Mouse (Mus musculus) cerebellum, postnatal 10 days (tissue): ENCODE results near the gene Madcam1.
A peak's percentile ranks its signal among the peaks of the same experiment; 100 is the strongest.

Experiments used
- DNase-seq, 2 experiments: peaks; one replicate each; pipeline ENCODE4 v3.0.0; 2021; ENCODE audit warnings: mixed read lengths in 2 of 2

The Madcam1 gene

DNA sequence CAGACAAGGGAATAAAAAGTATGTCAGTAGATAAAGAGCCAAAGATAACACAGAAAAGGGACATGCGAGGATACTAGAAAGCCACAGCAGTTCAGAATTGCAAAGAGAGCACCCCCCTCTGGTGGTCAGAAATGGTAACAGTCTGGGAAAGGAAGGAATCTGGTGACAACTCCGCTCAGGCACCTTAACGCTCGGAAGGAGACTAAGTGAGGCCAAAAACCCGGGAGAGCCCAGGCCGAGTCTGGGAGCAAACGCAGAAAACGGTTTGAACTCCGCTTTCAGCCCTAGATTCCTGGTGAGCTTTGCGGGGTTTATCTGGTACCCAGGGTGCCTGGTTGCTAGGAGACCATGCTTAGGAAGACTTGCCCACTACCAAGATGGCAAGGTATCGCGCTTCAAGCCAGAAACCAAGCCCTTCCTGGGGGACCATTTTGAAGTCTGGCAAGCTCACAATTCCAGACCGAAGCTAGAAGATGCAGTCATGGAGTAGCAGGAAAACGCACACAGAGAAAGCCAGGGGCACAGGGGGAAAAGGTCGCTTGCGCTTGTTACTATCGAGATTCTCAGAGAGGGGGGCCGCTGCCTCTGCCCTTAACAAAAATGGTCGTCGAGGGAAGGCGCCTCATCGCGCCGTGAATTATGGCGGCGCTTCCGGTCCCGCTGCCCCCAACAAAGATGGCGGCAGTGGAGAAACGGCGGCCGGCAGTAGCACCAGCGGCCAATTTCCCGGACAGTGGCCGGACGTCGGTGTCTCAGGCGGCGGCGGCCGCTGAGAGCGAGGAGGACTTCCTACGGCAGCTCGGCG, 4.6 kb downstream of the Madcam1 start, which contains the start of gene Tpgs1:
TSS of gene Tpgs1 (plus strand) at position 599 of the 805 bp plus-strand sequence.
- peak; percentile 95 to 98 for DNase-seq

DNA sequence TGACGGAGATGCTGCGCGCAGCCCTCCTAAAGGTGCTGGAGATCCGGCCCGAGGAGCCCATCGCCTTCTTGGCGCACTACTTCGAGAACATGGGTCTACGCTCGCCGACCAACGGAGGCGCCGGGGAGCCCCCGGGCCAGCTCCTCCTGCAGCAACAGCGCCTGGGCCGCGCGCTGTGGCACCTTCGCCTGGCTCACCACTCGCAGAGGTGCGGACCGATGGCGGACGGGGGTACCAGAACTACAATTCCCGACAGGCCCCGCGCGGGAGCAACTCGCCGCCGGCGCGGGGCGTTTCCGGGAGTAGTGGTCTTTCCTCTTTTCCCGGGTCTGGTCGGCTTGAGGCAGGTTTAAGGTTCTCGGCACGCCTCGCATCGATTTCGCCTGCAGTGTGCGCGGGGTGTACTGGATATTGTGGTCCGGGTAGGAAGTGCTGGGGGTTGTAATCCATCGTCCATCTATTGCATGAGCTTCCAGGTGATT, 5.3 kb downstream of the Madcam1 start:
- peak; percentile 93 for DNase-seq

DNA sequence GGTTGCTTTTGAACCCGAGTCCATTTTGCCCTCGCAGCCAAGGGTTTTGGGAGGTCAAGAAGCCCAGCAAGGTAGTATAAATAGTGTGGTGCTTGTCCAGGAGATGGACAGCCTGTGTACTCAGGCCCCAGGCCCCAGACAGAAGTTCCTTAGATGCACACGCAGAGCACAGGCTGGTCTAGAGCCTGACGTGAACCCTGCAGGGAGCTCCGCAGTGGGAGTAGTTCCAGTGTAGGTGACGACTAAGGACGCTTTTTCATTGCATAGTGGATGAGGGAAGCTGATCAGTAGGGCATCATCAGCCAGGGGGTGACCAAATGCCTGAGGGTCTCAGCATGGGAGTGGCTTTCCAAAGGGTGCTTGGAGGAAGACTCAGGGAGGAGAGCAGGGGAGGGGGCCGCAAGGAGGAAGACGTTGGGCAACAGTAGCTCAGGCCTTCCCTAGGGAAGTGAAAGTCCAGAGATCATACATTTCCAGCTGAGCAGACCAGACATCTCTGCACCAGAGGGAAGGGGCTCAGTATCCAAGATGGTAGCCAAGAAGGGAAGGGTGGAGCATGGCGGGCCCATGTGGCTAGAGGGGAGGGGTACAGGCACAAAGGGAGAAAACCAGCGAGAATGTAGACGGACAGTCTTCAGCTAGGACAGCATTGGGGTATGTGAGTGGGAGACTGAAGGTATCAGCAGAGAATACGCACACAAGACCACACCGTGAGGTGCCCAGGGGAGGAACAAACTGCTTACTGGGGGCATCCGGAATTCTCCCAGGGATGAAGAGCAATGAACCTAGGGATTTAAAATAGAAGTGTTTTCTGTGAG, 5.9 kb downstream of the Madcam1 start:
- DNase-seq, result peak in 1 of 2 experiments; percentile 48

DNA sequence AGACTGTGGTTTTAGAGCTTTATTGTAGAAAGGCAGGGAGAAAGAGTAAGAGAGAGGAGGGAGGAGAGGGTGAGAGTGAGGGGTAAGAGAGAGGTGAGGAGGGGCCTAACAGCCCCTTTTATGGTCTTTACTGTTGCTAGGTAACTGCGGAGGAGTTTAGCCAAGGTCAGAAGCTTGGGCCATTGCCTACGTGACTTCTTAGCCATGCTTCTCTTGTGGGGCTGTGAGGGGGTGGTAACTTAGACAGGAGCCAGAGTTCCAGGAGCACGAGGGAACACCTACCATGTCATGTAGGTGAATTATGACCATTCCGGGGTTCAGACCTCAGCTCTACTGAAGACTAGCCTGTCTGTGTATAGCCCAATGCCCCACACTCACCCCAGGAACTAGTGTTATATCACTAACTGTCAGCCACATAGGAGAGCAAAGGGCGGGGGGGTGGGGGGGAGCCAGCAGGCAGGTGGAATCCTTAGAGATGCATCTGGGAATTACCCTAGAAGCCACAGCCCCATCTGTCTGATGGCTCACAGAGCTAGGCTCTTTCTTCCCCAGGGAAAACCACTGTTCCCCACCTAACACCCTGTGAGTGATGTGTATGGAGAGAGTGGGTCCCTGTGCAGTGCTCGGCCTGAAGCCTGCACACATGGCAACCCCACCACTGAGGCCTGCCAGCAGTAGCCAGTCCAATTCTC, 7.2 kb downstream of the Madcam1 start:
- no peak for DNase-seq

DNA sequence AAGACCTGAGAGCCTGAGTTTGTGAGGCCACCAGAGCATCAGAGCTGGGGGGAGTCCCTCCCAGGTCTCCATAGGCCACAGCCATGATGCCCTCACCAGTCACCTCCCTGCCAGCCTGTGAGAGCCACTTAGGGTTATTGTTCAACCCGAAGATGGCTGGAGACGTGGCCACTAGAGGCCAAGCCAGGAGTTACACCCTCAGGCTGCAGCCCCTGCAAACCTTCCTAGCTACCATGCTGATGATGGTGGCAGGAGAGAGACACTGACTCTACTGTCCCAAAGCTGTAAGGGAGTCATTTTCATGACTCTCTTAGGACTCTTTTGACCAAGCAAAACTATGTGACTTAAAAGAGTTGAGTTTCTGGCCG, 7.7 kb downstream of the Madcam1 start:
- no peak for DNase-seq

DNA sequence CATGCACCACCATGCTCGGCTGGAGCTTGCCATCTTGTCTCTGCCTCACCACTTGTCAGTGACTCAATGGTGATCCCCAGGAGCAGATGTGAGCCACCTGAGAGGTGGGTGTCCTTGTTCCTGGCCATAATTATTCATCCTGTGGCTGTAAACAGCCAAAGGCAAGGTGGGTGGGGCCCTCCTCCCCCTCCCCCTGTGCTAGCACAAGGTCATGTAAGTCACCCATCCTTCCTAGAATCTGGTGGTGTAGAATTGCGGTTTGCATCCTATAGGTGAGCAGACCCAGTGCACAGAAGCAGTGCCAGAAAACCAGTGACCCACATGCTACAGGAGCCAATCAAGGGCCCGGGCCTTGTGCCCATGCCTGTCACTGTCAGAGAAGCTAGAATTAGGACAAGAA, 8.7 kb downstream of the Madcam1 start:
- DNase-seq, result no peak

DNA sequence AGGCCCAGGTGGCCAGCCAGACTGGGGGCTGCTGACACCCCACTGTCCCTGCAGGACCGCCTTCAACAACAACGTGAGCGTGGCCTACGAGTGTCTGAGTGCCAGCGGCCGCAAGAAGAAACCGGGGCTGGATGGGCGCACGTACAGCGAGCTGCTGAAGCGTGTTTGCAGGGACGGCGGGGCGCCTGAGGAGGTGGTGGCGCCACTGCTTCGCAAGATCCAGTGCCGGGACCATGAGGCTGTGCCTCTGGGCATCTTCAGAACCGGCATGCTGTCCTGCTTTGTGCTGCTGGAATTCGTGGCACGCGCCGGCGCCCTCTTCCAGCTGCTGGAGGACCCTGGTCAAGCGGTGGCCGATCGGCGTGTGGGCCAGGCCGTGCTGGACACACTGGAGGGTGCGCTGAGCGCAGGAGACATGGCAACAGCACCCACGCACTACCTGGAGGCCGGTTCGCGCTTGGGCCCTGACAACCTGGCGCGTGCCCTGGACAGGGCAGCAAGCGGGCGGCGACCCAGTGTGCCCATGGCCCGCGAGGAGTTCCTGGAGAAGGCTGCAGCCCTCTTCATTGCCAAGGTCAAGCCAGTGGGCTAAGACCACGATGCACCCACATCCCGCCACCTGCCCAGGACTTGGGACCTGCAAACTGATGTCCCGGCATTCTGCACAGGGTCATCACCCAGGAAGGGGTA, 11.1 kb downstream of the Madcam1 start:
- no peak for DNase-seq

DNA sequence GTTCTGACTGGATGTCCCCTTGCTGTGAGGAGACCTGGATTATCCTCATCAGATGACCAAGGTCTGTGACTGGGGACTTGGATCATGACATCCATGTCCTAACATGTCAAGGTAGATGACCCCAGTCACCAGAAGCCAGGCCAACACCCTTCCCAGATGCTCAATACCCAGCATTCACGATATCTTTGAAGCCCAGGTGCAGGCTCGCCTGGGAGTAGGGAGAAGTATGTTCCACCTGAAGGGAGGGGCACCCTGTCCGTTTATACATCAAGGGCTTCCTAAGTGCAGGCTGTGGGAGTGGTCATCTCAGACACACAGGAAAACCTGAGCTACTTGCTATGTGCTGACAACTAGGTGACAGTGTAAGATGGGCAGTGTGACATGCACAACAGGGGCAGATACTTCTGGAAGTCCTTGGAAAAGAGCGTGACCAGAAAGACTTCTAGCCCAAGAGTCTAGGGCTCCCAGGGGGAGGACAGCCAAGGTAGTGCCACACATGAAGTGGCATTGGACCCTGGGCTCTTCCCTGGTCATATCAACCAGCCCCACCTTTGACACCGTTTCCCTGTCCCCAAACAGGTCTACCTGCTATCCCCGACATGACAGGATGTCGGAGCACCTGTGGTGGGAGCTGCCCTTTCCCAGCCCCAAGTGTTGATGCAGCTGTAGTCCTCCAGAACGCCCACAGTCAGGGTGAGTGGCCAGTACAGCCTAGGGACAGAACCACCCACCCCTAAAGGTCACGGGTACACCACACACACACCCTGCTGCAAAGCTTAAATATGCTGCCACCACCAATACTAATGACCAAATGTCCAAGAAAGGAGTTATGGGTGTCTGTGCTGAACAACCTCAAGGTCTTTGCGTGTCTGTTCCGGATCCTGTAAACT, 16.5 kb downstream of the Madcam1 start:
- peak in 1 of 2 experiments; percentile 42 for DNase-seq

DNA sequence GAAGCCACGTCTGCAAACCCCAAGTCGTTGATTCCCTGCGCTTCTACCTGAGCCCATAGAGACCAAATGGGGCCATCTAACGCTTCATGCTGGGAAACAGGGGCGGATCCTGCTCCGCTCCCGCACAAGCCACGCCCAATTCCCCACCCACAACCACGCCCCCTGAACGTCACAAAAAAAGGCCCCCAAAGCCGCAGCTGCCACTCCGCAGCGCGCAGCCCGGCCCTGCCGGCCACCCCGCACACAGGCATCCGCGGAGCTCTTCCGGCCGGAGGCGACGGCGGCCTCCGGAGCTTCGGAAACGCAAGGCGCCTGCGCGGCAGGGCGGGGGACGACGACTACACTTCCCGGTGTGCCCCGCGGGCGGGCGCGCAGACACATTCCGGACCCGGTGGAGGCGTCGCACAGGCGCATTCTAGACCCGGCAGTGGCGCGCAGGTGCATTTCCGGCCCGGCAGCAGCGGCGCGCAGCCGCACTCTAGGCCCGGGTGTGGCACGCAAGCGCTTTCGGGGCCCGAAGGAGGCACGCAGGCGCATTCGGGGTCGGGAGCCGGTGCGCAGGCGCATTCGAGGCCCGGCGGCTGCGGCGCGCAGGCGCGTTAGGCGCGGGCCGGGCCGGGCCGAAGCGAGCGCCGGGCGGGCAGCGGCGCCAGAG, 17.4 kb downstream of the Madcam1 start, which contains the start of gene Cdc34:
TSS of gene Cdc34 (plus strand) at position 605 of the 655 bp plus-strand sequence.
- DNase-seq, result peak; percentile 99 to 100

DNA sequence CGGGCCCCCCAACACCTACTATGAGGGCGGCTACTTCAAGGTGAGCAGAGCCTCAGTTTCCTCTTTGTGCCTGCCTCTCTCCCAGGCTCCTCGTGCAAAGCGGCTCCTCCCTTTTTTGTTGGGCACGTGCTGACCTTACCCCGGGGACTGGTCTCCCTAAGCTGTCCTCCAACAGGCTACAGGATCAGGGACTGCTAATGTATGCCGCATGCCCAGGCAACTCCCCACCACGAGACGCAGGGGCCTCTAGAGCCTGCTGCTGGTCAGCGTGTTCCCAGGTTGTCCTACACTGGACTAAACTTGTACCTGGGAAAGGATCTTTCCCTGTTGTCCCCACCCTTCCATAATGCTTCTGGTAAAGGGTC, 18.2 kb downstream of the Madcam1 start:
- peak in 1 of 2 experiments; percentile 44 for DNase-seq

DNA sequence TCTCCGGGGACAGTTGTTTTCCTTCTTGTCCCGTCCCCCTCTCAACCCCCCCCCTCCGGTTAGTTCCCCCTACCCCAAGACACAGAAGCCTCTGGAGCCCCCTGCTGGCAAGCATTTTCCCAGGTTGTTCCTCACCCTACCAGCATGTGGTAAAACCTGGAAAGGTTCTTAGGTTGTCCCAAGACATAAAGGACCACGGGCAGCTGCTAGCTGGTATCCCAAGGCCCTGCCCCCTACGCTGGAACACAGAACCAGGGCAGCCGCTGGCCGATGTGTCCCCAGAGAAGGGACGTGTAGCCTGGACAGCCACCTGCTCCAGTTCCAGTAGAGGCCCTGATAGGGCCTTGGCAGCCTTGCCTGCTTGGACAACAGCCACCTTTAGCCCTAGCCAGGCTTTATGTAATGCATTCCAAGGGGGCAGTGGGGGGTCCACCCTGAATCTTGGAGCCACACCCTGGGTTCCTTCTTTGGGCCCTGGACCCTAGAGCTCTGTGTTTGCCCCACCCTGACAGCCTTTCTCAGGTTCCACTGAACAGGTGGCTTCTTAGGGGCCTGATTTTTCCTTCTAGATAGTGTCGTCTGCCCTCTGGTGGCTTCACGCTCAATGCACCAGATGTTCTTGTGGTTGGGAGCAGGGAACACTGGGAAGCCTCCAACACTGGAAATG, 18.7 kb downstream of the Madcam1 start:
- DNase-seq, result peak; percentile 70 to 74

DNA sequence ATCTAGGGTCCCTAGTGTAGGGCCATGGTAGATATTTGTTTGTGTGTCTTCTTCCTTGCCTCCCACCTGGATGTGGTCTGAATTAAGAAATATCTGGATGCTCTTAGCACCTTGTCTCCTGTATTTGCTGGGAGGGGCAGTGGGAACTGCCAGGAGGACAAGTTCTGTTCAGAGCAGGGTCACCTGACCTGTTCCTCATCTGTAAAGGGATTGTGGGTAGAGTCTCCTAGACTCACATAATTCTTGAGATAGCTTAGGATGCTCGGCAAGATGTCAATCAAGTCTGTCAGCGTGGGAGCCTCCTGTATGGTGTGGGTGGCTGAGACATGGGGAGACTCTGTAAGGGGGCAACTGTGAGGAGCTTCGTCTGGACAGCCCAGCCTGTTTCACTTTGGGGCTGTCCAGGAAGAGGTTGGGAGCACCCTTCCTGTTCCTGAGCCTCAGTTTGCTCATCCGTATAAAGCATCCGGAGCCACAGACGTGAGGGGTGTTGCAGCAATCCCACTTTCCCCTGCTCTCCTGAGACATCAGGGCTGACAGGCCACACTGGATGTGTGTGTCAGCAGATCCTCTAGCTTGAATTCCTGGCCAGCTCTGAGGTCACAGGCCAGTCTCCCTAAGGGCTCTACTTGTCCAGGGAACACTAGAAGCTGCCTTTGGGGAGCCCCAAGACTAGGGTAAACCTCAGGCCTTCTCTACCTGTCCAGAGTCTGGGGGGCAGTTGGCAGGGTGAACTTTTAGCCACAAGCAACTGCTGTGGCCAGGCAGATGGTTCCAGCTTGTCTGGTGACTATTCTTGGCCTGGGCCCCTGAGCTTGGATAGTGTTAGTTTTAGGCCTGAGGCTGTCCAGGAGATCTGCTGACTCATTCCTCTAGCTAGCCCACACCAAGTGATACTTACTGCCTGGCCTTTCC, 19.6 kb downstream of the Madcam1 start:
- peak in 1 of 2 experiments; percentile 32 for DNase-seq

DNA sequence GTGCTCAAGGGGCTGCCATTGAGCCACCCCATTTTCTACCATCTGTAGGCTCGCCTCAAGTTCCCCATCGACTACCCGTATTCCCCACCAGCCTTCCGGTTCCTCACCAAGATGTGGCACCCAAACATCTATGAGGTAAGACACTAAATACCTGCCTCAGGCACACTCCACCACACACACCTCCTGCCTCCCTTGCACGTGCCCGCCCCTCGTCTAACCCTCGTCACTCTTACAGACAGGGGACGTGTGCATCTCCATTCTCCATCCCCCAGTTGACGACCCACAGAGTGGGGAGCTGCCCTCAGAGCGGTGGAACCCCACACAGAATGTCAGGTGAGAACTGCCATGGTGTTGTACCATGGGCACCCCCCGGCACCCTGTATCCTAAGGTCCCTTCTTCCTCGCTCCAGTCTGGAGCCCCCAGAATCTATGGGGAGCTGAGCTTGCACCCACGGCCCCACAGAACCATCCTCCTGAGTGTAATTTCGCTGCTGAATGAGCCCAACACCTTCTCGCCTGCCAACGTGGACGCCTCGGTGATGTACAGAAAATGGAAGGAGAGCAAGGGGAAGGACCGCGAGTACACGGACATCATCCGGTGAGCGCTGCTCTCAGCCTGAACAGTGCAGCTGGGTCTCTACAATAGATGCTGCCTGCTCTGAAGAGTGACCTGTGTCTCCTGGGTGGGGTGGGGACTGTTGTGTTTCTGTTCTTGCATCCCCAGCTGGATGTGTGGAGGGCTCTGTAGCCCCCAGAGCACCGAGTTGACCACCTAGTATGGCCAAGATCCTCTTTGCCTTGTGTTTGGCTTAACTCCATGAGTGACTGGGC, 20.6 kb downstream of the Madcam1 start:
- DNase-seq, result peak in 1 of 2 experiments; percentile 11

DNA sequence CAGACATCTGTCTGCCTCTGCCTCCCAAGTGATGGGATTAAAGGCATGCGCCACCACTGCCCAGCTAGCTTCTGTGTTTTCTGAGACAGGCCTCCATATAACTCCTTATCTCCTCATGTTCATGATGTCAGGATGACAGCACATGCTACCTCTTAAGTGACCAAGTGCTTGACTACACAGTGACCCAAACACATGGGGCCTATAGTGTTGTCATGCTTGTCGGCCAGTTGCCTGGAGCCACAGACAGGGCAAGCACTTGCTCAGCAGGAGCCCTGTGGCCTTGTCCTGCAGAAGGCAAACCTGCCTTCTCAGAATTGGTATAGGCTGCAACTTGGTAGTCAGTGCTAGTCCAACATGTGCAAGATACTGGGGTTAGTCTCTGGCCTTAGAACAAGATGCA, 21.9 kb downstream of the Madcam1 start:
- no peak for DNase-seq

DNA sequence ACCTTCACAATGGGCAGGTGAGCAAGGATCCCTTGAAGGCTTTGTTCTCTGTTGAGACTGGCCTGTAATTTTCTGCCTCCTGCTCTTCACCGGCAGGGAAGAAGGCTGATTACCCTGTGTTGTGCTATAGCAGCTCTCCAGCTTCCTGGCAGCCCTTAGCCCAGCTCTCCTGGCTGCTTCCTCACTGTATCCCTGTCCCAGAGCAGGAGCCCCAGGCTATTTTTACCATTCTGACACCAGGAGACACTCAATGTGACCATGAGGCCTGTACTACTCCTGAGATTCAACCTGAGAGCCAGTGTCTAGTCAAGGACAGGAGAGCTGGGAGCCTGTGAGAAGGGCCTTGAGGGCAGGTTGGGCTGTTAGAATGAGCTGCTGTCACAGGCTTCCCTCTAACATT, 22.3 kb downstream of the Madcam1 start:
- no peak for DNase-seq

DNA sequence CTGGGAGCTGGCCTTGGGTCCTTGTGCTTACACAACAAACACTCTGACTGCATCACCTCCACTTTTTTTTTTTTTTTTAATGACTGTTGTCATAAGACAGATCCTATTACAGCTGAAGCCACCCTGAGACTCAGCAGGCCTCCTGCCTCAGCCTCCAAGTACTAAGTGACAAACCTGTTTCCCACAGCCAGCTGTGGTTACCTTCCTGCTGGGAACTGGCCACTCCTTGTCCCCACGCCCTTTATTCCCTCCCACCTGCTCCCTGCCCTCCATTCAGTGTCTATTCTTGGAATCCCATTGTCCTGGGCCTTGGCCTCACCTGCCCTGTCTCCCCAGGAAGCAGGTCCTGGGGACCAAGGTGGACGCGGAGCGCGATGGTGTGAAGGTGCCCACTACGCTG, 23.2 kb downstream of the Madcam1 start:
- DNase-seq, result no peak

DNA sequence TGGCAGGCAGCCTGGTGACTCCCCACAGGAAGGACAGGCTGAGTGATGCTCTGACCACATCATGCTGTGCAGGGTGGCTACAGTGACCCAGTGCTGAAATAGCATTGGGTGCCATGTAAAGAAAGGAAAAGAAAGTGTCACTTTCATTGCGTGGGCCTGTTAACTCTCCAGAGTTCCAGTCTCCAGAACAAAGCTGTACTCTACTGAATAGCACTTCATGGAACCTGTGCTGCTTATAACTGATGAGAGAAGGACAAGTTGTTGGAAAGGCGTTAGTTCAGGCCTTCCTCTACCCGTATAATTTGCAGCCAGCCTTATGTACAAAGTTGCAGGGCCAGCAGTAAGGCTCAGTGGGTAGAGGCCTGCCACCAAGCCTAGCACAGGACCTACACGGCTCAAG, 24.4 kb downstream of the Madcam1 start, which contains the start of gene Gzmm:
TSS of gene Gzmm (plus strand) at position 301 of the 400 bp plus-strand sequence.
- DNase-seq, result no peak

DNA sequence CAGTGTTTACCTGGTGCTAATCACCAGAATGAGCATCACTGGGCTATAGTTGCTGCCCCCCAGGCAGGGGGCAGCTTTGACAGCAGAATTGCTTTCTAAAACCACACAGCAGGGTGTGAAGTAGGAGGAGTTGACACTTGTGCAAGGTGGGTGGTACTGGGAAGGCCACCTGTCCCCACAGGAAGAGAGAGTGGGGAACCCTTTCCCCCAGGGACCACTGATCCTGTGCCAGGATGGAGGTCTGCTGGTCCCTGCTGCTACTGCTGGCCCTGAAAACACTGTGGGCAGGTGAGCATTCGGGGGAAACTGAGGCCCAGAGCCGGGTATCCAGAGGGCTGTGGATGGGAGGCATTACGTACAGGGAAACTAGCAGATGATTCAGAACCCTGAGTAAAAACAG, 24.8 kb downstream of the Madcam1 start:
- DNase-seq, result peak in 1 of 2 experiments; percentile 24
